Mouse (Mus musculus) left cerebral cortex, adult 11 months (tissue): ENCODE measurements around the gene Tubg1.

Experiments
- DNase-seq: peaks from one replicate; pipeline ENCODE4 v3.0.0; 2022; ENCODE audit warnings: low spot score

Gene Tubg1

DNA sequence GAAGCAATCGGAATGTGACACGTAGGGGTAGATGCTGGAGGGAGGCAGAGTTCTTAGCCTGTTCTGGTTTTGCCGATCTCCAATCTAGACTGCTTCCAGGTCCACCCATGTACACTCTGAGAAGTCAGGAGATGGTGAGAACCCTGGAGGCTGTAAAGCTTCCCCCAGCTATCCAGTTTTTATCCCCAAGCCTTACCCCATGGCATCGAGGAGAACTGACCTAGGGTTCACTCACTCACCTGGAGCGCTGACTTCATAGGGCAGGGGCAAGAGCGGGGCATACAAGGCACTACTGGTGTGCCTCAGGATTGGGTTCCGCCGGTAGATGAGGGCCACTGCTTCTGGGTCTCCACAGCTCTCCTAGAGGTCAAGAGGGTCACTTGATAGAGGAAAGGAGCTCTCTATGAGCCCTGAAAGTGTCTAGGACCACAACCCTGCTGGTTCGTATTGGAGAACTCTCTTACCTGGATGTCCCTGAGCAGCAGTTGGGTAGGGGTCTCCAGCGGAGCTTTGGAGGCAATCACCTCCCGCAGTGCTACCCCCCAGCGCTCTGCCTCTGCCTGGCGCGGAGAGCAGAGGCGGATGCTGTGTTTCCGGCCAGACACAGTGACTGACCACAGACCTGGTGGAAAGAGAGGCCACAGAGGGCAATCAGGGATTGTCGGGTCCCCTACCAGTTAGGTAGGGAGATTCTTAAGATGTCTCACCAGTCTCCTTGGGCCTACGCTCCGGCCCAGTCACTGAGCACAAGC, 47.6 kb downstream of the Tubg1 start:
- DNase-seq, result no peak

DNA sequence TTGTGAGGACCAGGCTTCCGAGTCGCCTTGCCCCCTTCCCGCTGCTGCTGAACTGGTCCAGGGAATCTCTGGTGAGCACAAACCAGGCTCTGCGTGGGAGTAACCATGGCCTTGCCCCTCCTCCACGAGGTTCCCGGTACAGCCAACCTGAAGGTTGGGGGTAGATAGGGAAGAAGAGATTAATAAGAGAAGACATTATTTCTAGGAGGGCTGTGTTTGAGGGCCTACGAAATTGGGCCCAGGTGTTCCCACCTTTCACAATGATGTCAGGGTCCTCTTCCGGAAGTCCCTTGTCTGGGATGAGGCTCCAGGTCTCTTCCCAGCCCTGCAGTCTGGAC, 48.2 kb downstream of the Tubg1 start:
- DNase-seq, result no peak

- DNase-seq, result no peak
Measured at GRCm38 (mm10) chr11:101168301-101168980, 48.7 kb downstream of the Tubg1 start.

DNA sequence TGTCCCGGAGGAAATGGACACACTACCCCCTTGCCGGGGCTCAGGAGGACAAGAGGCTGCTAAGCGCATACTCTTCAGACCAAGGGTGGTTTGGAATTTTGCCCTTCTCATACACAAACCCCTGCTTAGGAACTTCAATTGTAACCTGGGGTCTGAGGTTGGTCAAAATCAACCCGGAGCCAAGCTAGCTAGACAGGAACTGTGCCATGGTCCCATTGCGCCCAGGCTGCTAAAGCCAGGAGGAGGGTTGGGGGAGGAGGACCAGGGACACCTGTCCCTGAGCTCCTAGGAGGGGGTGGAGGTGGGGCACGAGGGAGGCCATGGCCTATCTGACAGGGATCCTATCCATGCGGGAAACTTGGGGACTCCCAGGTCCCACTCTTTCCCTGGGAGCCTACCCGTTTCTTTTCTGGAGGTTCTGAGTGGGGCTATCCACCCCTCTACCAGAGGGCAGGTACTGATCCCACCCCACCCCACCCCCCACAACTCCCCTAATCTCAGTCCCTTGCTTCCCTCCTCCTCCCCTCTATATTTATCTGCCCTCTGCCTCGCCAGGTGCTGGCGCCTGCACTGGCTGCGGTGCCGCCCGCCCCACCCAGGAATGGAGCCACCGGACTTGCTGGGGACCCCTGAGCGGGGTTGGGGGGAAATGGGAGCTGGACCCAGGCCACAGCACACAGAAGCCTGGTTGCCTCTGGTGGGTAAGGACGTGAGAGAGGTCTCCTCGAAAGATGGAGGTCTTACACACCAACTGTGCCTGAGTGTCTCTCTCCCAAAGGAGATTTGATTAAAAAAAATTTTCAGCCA, 49.8 kb downstream of the Tubg1 start:
- DNase-seq, result no peak

- DNase-seq, result no peak
Measured at GRCm38 (mm10) chr11:101170354-101170810, 50.6 kb downstream of the Tubg1 start, which contains the start of gene Cntnap1. Gene Cntnap1 (plus strand): TSS chr11:101170523.

- peak; percentile 97 for DNase-seq
Measured at GRCm38 (mm10) chr11:101170811-101171610, 51.3 kb downstream of the Tubg1 start, which contains the start of gene Plekhh3. Gene Plekhh3 (minus strand): TSS chr11:101171351.

DNA sequence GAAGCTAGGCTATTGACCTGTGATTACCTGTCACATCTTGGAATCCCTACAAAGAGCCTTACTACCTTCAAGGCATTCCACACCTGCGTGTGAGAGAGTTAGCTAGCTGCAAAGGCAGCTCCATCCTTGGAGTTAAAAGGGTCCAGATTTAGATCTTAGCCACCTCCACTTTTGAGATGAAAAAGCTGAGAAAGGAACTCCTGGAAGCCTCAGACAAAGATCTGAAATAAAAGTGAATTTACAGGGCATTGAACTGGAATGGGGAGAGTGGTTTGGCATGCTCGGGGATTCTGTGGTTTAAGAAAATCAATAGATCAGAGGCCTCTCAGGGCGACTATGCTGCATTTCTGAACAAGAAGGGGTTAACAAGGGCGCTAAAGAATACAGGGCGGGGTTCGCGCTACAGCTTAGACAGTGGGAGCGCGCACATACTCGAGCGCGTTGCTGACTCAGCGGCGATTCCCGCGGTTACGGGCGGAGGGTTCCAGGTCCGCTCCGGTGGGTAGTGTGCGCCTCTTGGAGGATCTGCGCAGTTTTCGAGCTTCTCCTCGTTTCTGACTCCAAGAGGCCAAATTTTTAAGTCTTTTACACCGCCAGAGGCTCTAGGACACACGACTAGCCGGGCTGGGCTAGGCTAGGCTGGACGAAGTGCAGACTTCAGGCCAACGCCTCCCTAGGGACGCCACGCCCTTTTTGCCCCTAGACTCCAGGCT, 52.1 kb downstream of the Tubg1 start:
- DNase-seq, result peak; percentile 73

DNA sequence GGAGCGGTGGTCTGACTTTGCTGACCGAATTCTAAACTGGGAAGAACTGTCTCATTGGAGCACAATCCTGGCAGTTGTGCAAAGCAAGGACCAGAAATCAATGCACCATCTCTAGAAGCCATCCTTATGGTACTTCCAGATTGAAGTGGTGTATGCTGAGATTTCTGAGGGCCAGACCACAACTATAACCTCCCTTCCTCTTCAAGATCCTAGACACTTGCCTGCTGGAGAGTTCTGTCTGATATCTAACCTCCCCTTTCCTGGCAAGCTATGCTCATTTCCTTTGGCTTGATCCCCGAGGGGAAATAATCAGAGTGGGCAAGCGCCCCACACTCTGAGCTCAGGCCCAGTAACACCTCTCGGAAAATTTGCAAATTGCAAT, 52.7 kb downstream of the Tubg1 start:
- no peak for DNase-seq

GRCm38 (mm10) chr11:101173112-101173511, 53.4 kb downstream of the Tubg1 start:
- DNase-seq, result no peak

DNA sequence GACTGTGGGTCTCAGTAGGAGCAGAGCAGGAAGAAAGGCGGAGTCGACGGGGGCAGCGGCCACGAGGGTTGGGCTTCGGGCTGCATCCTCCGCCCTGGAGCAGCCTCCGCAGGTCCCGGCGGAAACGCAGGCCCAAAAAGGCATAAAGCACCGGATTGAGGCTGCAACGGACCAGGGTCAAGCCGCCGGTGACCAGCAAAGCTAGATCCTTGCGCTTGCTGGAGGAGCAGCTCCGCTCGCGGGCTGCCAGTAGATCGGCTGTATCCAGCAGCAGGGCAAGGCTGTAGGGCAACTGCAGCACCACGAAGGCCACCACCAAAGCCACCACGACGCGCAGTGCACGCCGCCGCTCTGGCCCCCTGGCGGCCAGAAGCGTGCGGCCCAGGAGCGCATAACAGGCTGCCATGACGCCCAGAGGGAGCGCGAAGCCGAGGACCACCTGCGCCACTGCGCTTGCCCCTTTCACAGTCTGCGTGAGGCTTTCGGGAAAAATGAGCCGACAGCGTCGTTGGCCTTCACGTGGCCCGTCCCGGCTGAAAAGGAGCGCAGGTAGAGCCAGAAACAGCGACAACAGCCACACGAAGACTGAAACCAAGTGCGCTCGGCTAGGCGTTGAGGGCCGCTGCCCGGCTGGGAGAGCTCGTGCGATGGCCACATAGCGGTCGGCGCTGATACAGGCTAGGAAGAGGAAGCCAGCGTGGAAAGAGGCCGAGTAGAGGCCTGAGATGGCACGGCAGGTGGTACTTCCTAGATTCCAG, 54.1 kb downstream of the Tubg1 start:
- no peak for DNase-seq

DNA sequence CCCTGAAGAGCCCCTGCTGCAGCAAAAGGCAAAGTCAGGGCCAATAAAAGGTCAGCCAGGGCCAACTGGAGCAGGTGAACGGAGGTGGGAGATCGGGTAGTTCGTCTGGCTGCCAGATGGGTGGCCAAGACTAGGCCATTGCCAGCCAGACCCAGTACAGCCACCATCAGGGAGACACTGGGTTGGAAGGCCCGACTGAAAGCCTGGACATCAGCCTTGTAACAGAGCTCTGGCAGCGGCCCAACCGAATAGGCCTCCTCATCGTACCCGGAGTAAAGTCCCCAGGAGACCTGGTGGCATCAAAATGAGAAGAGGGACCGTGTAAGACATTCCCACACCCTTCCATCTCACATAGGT, 54.6 kb downstream of the Tubg1 start:
- no peak for DNase-seq

DNA sequence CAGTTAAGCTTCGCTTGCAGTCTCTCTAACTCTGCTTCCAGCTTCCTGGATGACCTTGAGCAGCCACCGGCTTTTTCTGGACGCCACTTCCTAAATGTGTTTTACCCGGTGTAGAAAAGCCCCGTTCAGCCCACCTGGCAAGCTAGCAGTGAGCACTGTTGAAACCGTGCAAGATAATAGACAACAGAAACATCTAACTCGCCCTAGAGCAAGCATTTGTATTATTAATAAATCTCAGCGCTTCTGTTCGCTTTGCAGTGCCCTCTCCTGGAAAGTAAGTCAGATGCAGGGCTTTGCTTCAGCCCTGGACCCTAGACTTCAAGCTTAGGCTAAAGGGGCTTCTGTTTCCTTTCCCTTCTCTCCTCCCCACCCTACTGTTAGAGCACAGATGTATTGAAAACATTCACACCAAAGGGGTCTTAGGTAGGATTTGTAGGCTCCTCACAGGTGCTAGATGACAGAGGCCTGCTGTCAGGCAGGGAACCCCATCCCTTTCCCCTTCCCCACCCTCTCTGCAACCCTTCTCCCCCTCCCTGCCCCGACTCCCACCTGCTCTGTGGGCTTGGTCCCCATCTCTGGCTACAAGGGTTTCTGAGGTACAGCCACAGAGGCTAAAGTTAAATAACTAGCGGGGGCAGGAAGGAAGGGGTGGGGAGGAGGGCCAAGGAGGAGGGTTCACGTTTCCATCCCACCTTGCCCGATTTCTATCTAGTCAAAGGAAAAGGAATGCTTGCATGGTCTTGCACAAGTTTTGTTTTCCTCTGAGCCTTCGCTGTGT, 55.3 kb downstream of the Tubg1 start, which contains the start of gene Ccr10:
Gene Ccr10 (minus strand): TSS at position 593 of the 778 bp plus-strand sequence.
- DNase-seq, result no peak

DNA sequence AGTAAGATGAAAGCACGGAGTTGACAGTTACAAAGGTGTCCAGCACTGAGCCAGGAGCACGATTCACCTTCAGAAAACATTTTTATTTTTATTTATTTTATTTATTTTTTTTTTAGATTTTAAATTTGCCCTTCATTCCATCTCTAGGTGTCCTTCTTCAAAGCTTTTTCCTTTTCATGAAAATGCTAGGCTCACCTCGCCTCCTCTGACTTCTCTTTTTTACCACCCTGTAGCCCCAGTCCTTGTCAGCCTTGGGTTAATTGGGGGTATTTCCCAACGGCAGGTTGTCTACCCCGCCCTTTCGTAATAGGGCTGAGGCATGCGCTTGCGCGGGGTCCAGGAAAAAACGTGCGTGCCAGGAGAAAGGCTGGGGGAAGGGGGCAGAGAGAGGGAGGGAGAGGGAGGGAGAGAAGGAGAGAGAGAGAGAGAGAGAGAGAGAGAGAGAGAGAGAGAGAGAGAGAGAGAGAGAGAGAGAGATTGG, 55.9 kb downstream of the Tubg1 start:
- no peak for DNase-seq
